Mouse (Mus musculus) CH12.LX (cell line): ENCODE results near the gene Snrk.
A peak's percentile ranks its signal among the peaks of the same experiment; 100 is the strongest.

ENCODE experiments used
- CHD2 ChIP-seq: IDR thresholded peaks from 2 replicates; pipeline ENCODE4 v1.6.1; 2011; ENCODE audit warnings: low read length, improper control_type of control experiment
- CTCF ChIP-seq, 2 experiments: IDR thresholded peaks in 1 of 2; conservative IDR thresholded peaks in 1 of 2; 2 replicates each; pipeline ENCODE4 v1.5.1; 2011 to 2012; ENCODE audit warnings: low read depth in 2 of 2, low read length in 2 of 2, improper control_type of control experiment in 1 of 2, inconsistent platforms in 1 of 2, mild to moderate bottlenecking in 1 of 2, moderate library complexity in 1 of 2
- EP300 ChIP-seq: IDR thresholded peaks from 2 replicates; pipeline ENCODE4 v1.6.1; 2011; ENCODE audit warnings: low read length, improper control_type of control experiment
- ETS1 ChIP-seq: conservative IDR thresholded peaks from 2 replicates; pipeline ENCODE4 v1.6.1; 2012; ENCODE audit warnings: low read depth, mild to moderate bottlenecking, inconsistent platforms, low read length, improper control_type of control experiment, moderate library complexity
- JUND ChIP-seq: conservative IDR thresholded peaks from 2 replicates; pipeline ENCODE4 v1.6.1; 2011; ENCODE audit warnings: low read depth, low read length, improper control_type of control experiment
- KAT2A ChIP-seq: IDR thresholded peaks from 2 replicates; pipeline ENCODE4 v1.6.1; 2012; ENCODE audit warnings: low read length, improper control_type of control experiment, inconsistent platforms; ENCODE audit not compliant: insufficient replicate concordance
- MAX ChIP-seq: IDR thresholded peaks from 2 replicates; pipeline ENCODE4 v1.6.1; 2011; ENCODE audit warnings: low read length, improper control_type of control experiment
- MXI1 ChIP-seq: IDR thresholded peaks from 2 replicates; pipeline ENCODE4 v1.6.1; 2011; ENCODE audit warnings: mild to moderate bottlenecking, low read depth, low read length, improper control_type of control experiment
- MYC ChIP-seq: IDR thresholded peaks from 2 replicates; pipeline ENCODE4 v1.6.1; 2011; ENCODE audit warnings: low read depth, mild to moderate bottlenecking, improper control_type of control experiment, low read length
- POLR2A ChIP-seq: IDR thresholded peaks from 2 replicates; pipeline ENCODE4 v1.6.1; 2011; ENCODE audit warnings: low read depth, mild to moderate bottlenecking, improper control_type of control experiment, low read length
- TCF12 ChIP-seq: IDR thresholded peaks from 2 replicates; pipeline ENCODE4 v1.6.1; 2014; ENCODE audit warnings: low read depth, mild to moderate bottlenecking, inconsistent platforms, low read length, improper control_type of control experiment
- USF2 ChIP-seq: conservative IDR thresholded peaks from 2 replicates; pipeline ENCODE4 v1.6.1; 2011; ENCODE audit warnings: low read depth, low read length, improper control_type of control experiment
- ZNF384 ChIP-seq: IDR thresholded peaks from 2 replicates; pipeline ENCODE4 v1.6.1; 2012; ENCODE audit warnings: low read depth, low read length, improper control_type of control experiment, inconsistent platforms

- no peak for TF ChIP-seq POLR2A
- TF ChIP-seq TCF12, result peak; percentile 21; the same call in 1 of the 2 replicates
- no peak for TF ChIP-seq MXI1
- no peak for TF ChIP-seq MYC
- TF ChIP-seq CTCF (conservative IDR thresholded peaks at IDR 0.05 in 1 of 2, IDR thresholded peaks at IDR 0.05 in 1 of 2; ENCODE audit: low read depth in 2 of 2, low read length in 2 of 2), result no peak
- no peak for TF ChIP-seq KAT2A
- TF ChIP-seq ETS1, result peak; percentile 57
- TF ChIP-seq ZNF384, result no peak
- no peak for TF ChIP-seq JUND
- TF ChIP-seq MAX, result no peak
- TF ChIP-seq EP300, result peak; percentile 42
- no peak for TF ChIP-seq USF2
- TF ChIP-seq CHD2, result no peak
These were observed 70.4 kb downstream of the Snrk start for GRCm38 (mm10) chr9:122187451-122187921.
